Mouse (Mus musculus): Measurements from ENCODE around the gene Pla2g2c.

GRCm38 (mm10) chr4:138696720-138697119 is 27.9 kb upstream of the Pla2g2c start:
- TF ChIP-seq POLR2A (IDR thresholded peaks at IDR 0.05; ENCODE audit: extremely low read depth, insufficient read depth, low read length) (no peak), CTCF (IDR thresholded peaks at IDR 0.05; ENCODE audit: extremely low read depth, insufficient read depth, low read length) (no peak)
